Mouse (Mus musculus): Measurements from ENCODE around the gene Ubac2. TPM values are rescaled to one million over a fixed set of nuclear protein-coding genes. Genes with fewer than 3 reads are reported as not detected.
A peak's percentile ranks its signal among the peaks of the same experiment; 100 is the strongest.
"Not testable (repeated sequence)": the region's sequence is repeated elsewhere in the genome, so short reads cannot be mapped to it uniquely, and the experiment has no call there.

Ubac2 gene
- total RNA-seq, 1 experiment: 41.5 TPM

DNA sequence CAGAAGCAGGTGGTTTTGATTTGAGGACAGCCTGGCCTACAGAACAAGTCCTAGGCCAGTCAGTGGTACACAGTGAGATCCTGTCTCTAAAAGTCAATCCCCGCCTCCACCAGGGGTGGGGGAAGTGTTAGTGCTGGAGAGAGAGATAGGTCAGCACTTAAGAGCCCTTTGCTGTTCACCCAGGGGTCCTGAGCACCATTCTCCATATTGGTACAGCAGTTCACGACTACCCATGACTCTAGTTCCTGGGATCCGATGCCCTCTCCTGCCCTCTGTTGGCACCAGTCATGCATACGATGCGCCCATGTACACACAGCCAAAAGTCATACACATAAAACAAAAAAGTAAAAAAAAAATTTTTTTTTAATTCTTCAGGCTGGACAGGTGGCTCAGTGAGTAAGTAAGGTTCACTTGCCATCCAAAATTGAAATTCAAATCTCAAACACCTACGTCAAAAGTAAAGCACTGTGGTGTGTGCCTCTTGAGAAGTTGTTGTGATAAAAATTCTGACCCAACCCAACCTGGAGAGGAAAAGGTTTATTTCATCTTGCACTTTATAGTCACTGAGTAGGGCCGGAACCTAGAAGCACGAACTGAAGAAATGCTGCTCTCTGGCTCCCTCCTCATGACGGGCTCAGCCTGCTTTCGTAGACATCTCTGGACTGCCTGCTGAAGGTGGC, 184.1 kb downstream of the Ubac2 start:
- H3K4me1 ChIP-seq (ENCODE audit: control insufficient read depth in 2 of 2, insufficient read depth in 2 of 2, low read length in 2 of 2, poor library complexity in 1 of 2): peaks cover 0 to 2% of the 10 kb centered on the region in 2 experiments; a peak in 1 of 4 replicates
- TF ChIP-seq MAFK (IDR thresholded peaks at IDR 0.05; ENCODE audit: insufficient read depth, low read depth, low read length): no peak
- TF ChIP-seq ZC3H11A (IDR thresholded peaks at IDR 0.05; ENCODE audit: borderline replicate concordance, low read depth, low read length): no peak
- no peak for TF ChIP-seq CHD2 (IDR thresholded peaks at IDR 0.05; ENCODE audit: low read depth, low read length)
- no peak overlapping the region for H3K27ac ChIP-seq (ENCODE audit: insufficient read depth, low read depth, low read length, poor library complexity, severe bottlenecking)
- no peak overlapping the region for H3K9ac ChIP-seq (ENCODE audit: insufficient read depth, low read depth, low read length, poor library complexity, severe bottlenecking)
- H3K9me3 ChIP-seq (ENCODE audit: control insufficient read depth, insufficient read depth, low read depth, low read length): no peaks in the 10 kb centered on the region
- in situ Hi-C loops (cut with MboI; ENCODE audit: low sequenced_read_pairs in 2 of 2, unreplicated experiment in 2 of 2): loop anchor here (5.0 to 25.0 kb wide), 4 partner anchors 135 to 825 kb away; no protein-coding TSS in a partner anchor
- H3K36me3 ChIP-seq (ENCODE audit: control insufficient read depth, insufficient read depth, low read length, poor library complexity, severe bottlenecking): no peaks in the 10 kb centered on the region
- no peak overlapping the region for H3K4me3 ChIP-seq (ENCODE audit: insufficient read depth in 1 of 2, low read depth in 1 of 2, low read length in 2 of 2, poor library complexity in 1 of 2, severe bottlenecking in 1 of 2)
- DNase-seq (ENCODE audit: low read depth, low spot score): no peak

DNA sequence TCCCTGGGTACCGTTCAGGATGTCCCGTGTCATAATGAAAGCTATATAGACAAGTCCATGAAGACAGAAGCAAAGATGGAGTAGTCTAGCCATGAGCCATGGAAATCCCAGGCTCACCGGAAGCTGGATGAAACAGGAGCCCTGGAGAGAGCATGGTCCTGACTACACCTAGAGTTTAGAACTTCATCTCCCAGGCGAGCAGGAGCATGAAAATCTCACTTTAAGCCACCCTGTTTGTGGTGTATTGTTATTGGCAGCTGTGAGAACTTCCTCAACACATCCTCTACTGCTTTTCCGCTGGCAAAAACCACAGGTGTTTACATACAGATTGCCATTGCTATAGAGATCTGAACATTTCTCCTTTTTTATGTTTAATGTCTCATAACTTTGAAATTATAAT, 185.2 kb downstream of the Ubac2 start:
- in situ Hi-C loops (cut with MboI; ENCODE audit: low sequenced_read_pairs in 2 of 2, unreplicated experiment in 2 of 2): loop anchor here (5.0 to 25.0 kb wide), 4 partner anchors 136 to 824 kb away; no protein-coding TSS in a partner anchor

DNA sequence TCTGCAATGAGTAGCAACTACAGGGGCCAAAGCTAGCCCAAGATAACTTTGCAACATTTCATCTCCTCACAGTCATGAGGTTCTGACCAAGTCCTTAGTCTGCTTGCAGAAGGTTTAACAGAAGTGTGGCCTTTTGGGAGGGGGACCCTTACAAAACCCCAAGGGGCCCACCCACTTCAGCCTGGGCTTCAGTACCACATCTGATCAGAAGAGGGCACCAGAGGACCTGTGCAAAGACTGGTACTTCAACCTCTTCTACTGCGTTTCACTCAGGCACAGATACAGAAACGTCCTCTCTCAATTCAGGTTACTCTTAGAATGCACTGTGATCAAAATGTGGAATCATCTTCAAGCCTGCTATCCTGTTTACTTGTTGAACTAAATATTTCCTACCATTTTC, 186.1 kb downstream of the Ubac2 start:
- in situ Hi-C loops (cut with MboI; ENCODE audit: low sequenced_read_pairs in 2 of 2, unreplicated experiment in 2 of 2): loop anchor here (5.0 to 25.0 kb wide), 4 partner anchors 137 to 823 kb away; no protein-coding TSS in a partner anchor
- H3K4me3 ChIP-seq (ENCODE audit: insufficient read depth in 1 of 2, low read depth in 1 of 2, low read length in 2 of 2, poor library complexity in 1 of 2, severe bottlenecking in 1 of 2): no peak overlapping the region
- no peak overlapping the region for H3K27ac ChIP-seq (ENCODE audit: insufficient read depth, low read depth, low read length, poor library complexity, severe bottlenecking)
- H3K9ac ChIP-seq (ENCODE audit: insufficient read depth, low read depth, low read length, poor library complexity, severe bottlenecking): no peak overlapping the region
- TF ChIP-seq HCFC1 (IDR thresholded peaks at IDR 0.05; ENCODE audit: borderline replicate concordance, insufficient read depth, low read length) (no peak), ZC3H11A (IDR thresholded peaks at IDR 0.05; ENCODE audit: borderline replicate concordance, low read depth, low read length) (no peak)
- H3K4me1 ChIP-seq (ENCODE audit: control insufficient read depth in 2 of 2, insufficient read depth in 2 of 2, low read length in 2 of 2, poor library complexity in 1 of 2): no peaks in the 10 kb centered on the region
- peak; percentile 63 for DNase-seq (ENCODE audit: low read depth, low spot score)
- no peaks in the 10 kb centered on the region for H3K9me3 ChIP-seq (ENCODE audit: control insufficient read depth, insufficient read depth, low read depth, low read length)
- H3K36me3 ChIP-seq (ENCODE audit: control insufficient read depth, insufficient read depth, low read length, poor library complexity, severe bottlenecking): no peaks in the 10 kb centered on the region

More for the DNA sequence above, 185.2 kb downstream of the Ubac2 start:
- no peak overlapping the region for H3K4me3 ChIP-seq (ENCODE audit: insufficient read depth in 1 of 2, low read depth in 1 of 2, low read length in 2 of 2, poor library complexity in 1 of 2, severe bottlenecking in 1 of 2)
- H3K36me3 ChIP-seq (ENCODE audit: control insufficient read depth, insufficient read depth, low read length, poor library complexity, severe bottlenecking): no peaks in the 10 kb centered on the region
- no peak for TF ChIP-seq CHD2 (IDR thresholded peaks at IDR 0.05; ENCODE audit: low read depth, low read length)
- H3K4me1 ChIP-seq (ENCODE audit: control insufficient read depth in 2 of 2, insufficient read depth in 2 of 2, low read length in 2 of 2, poor library complexity in 1 of 2): no peaks in the 10 kb centered on the region
- H3K9ac ChIP-seq (ENCODE audit: insufficient read depth, low read depth, low read length, poor library complexity, severe bottlenecking): no peak overlapping the region
- H3K27ac ChIP-seq (ENCODE audit: insufficient read depth, low read depth, low read length, poor library complexity, severe bottlenecking): no peak overlapping the region
- H3K9me3 ChIP-seq (ENCODE audit: control insufficient read depth, insufficient read depth, low read depth, low read length): no peaks in the 10 kb centered on the region
- DNase-seq (ENCODE audit: low read depth, low spot score): no peak

DNA sequence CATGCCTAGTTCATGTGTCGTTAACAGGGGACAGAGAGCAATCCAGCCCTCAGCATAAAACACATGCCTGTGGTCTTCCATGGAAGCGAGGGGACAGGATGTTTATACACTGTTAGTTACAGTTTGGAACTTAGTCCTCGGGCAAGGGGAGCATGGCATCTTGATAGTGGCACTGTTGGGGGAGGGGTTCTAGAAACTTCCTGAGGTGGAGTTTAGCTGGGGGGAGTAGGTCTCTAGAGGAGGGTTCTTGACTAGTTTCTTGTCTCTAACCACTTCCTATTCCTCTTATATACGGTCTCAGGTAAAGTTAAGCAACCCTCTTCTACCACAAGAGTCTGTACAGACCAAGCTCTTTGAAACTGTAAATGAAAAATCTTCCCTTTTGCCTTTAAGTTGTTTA, 187.8 kb downstream of the Ubac2 start:
- Histone ChIP-seq H3K4me3 (ENCODE audit: insufficient read depth in 1 of 2, low read depth in 1 of 2, low read length in 2 of 2, poor library complexity in 1 of 2, severe bottlenecking in 1 of 2) (no peak overlapping the region), H3K9ac (ENCODE audit: insufficient read depth, low read depth, low read length, poor library complexity, severe bottlenecking) (no peak overlapping the region), H3K27ac (ENCODE audit: insufficient read depth, low read depth, low read length, poor library complexity, severe bottlenecking) (no peak overlapping the region), H3K9me3 (ENCODE audit: control insufficient read depth, insufficient read depth, low read depth, low read length) (no peaks in the 10 kb centered on the region), H3K4me1 (ENCODE audit: control insufficient read depth in 2 of 2, insufficient read depth in 2 of 2, low read length in 2 of 2, poor library complexity in 1 of 2) (no peaks in the 10 kb centered on the region), H3K36me3 (ENCODE audit: control insufficient read depth, insufficient read depth, low read length, poor library complexity, severe bottlenecking) (no peaks in the 10 kb centered on the region)
- TF ChIP-seq HCFC1 (IDR thresholded peaks at IDR 0.05; ENCODE audit: borderline replicate concordance, insufficient read depth, low read length) (no peak), ZC3H11A (IDR thresholded peaks at IDR 0.05; ENCODE audit: borderline replicate concordance, low read depth, low read length) (no peak), ZNF384 (IDR thresholded peaks at IDR 0.05; ENCODE audit: low read depth, low read length) (no peak), CHD2 (IDR thresholded peaks at IDR 0.05; ENCODE audit: low read depth, low read length) (no peak), MAFK (IDR thresholded peaks at IDR 0.05; ENCODE audit: insufficient read depth, low read depth, low read length) (no peak)
- in situ Hi-C loops (cut with MboI; ENCODE audit: low sequenced_read_pairs in 2 of 2, unreplicated experiment in 2 of 2): loop anchor here (10.0 to 25.0 kb wide), 2 partner anchors 201 to 821 kb away; no protein-coding TSS in a partner anchor
- no peak for DNase-seq (ENCODE audit: low read depth, low spot score)

GRCm38 (mm10) chr14:122068036-122068435, 189.6 kb downstream of the Ubac2 start:
- not testable (repeated sequence) for H3K4me1 ChIP-seq (ENCODE audit: control insufficient read depth in 2 of 2, insufficient read depth in 2 of 2, low read length in 2 of 2, poor library complexity in 1 of 2); DNase-seq (ENCODE audit: low read depth, low spot score); H3K36me3 ChIP-seq (ENCODE audit: control insufficient read depth, insufficient read depth, low read length, poor library complexity, severe bottlenecking); H3K9me3 ChIP-seq (ENCODE audit: control insufficient read depth, insufficient read depth, low read depth, low read length); H3K4me3 ChIP-seq (ENCODE audit: insufficient read depth in 1 of 2, low read depth in 1 of 2, low read length in 2 of 2, poor library complexity in 1 of 2, severe bottlenecking in 1 of 2); H3K27ac ChIP-seq (ENCODE audit: insufficient read depth, low read depth, low read length, poor library complexity, severe bottlenecking); H3K9ac ChIP-seq (ENCODE audit: insufficient read depth, low read depth, low read length, poor library complexity, severe bottlenecking)
- in situ Hi-C loops (cut with MboI; ENCODE audit: low sequenced_read_pairs in 2 of 2, unreplicated experiment in 2 of 2): loop anchor here (10.0 to 25.0 kb wide), 2 partner anchors 203 to 819 kb away; no protein-coding TSS in a partner anchor

All from ES-E14 (cell line).